8 mouse cellular contexts compared by ENCODE assay signal in the genomic region with DNA sequence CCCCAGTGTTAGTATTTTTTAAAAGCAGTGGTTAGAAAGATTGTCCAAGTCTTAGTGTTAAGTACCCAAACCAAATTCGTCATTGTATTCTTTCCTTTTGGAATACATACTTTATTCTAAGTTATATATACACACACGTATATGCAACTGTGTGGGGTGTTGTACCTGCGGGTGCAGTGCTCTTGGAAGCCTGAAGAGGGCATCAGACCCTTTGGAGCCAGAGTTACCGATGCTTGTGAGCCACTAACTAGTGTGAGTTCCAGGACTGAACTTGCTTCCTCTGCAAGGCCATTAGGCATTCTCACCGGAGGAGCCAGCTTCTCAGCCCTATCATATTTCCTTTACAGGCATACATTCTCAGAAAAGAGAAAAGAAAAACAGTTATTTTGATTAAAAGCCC. TPM values are rescaled to one million over a fixed set of nuclear protein-coding genes. Genes with fewer than 3 reads are reported as not detected.
DNase-seq lines count a peak whose midpoint lies in the region; ATAC-seq and TF ChIP-seq lines count a peak whose summit lies in the region.

No protein-coding gene starts in this region.

- no peak overlapping the region for H3K9ac ChIP-seq in midbrain, embryonic 14.5 days (replicated peaks; ENCODE audit: low read length)
- H3K9ac ChIP-seq in liver, postnatal 0 days (replicated peaks), result no peak overlapping the region

- WGBS in midbrain, embryonic 14.5 days, result 31% methylated on average over 5 of the region's 5 CpGs
- 42% methylated on average over 5 of the region's 5 CpGs for WGBS in midbrain, embryonic 10.5 days
- 25% methylated on average over 5 of the region's 5 CpGs for WGBS in liver, postnatal 0 days (ENCODE audit: insufficient replicate concordance)

- no peaks in the 10 kb centered on the region for H3K9me3 ChIP-seq in midbrain, embryonic 14.5 days (ENCODE audit: control insufficient read depth, low read length)
- H3K9me3 ChIP-seq in midbrain, embryonic 10.5 days (replicated peaks), result no peaks in the 10 kb centered on the region
- no peaks in the 10 kb centered on the region for H3K9me3 ChIP-seq in liver, postnatal 0 days (ENCODE audit: low read length)

- no peaks in the 10 kb centered on the region for H3K27me3 ChIP-seq in midbrain, embryonic 14.5 days (ENCODE audit: control insufficient read depth, insufficient read depth, low read length)
- no peaks in the 10 kb centered on the region for H3K27me3 ChIP-seq in midbrain, embryonic 10.5 days (ENCODE audit: low read depth, poor library complexity, severe bottlenecking)
- no peaks in the 10 kb centered on the region for H3K27me3 ChIP-seq in liver, postnatal 0 days (ENCODE audit: insufficient read depth, low read length)

- H3K4me3 ChIP-seq in midbrain, embryonic 14.5 days (replicated peaks; ENCODE audit: low read depth, low read length), result no peak overlapping the region
- no peak overlapping the region for H3K4me3 ChIP-seq in midbrain, embryonic 10.5 days
- no peak overlapping the region for H3K4me3 ChIP-seq in liver, postnatal 0 days (ENCODE audit: low read depth, low read length)

- no peaks in the 10 kb centered on the region for H3K4me1 ChIP-seq in midbrain, embryonic 14.5 days (ENCODE audit: control insufficient read depth, insufficient read depth, low read length)
- no peaks in the 10 kb centered on the region for H3K4me1 ChIP-seq in midbrain, embryonic 10.5 days
- H3K4me1 ChIP-seq in liver, postnatal 0 days (ENCODE audit: insufficient read depth), result 0 out of 2 replicates have a peak, but pooled peaks cover 2% of the 10 kb centered on the region

- TF ChIP-seq CTCF in liver, postnatal 0 days (IDR thresholded peaks at IDR 0.05; ENCODE audit: low read depth), result peak; percentile 89

- no peaks in the 10 kb centered on the region for H3K36me3 ChIP-seq in midbrain, embryonic 14.5 days (ENCODE audit: control insufficient read depth, insufficient read depth, low read length)
- no peaks in the 10 kb centered on the region for H3K36me3 ChIP-seq in midbrain, embryonic 10.5 days
- no peaks in the 10 kb centered on the region for H3K36me3 ChIP-seq in liver, postnatal 0 days (replicated peaks; ENCODE audit: insufficient read depth, low read length)

- no peak overlapping the region for H3K27ac ChIP-seq in midbrain, embryonic 14.5 days (replicated peaks; ENCODE audit: low read depth, low read length)
- no peak overlapping the region for H3K27ac ChIP-seq in midbrain, embryonic 10.5 days (replicated peaks)
- H3K27ac ChIP-seq in liver, postnatal 0 days (ENCODE audit: low read depth), result no peak overlapping the region

- peak; percentile 24 to 45 for DNase-seq in cerebellum, adult 18-20 months
- no peak for DNase-seq in cerebellum, adult 11-12 months
- peak; percentile 51 for DNase-seq in midbrain, embryonic 14.5 days
- no peak for DNase-seq in midbrain, embryonic 10.5 days (ENCODE audit: low spot score)
- DNase-seq in adrenal gland, postnatal 25 days, result peak; percentile 47
- DNase-seq in gastrocnemius, adult 18-20 months (ENCODE audit: low spot score), result peak; percentile 46
- DNase-seq in liver, postnatal 0 days, result peak; percentile 50
- peak; percentile 35 to 39 for DNase-seq in spleen, postnatal 36 days (ENCODE audit: low spot score in 2 of 2)

- no peak for TF ChIP-seq EP300 in liver, postnatal 0 days (IDR thresholded peaks at IDR 0.05; ENCODE audit: low read depth)

- H3K4me2 ChIP-seq in midbrain, embryonic 14.5 days (ENCODE audit: low read length), result no peak overlapping the region
- H3K4me2 ChIP-seq in liver, postnatal 0 days (ENCODE audit: low read depth, low read length), result no peak overlapping the region

- ATAC-seq in midbrain, embryonic 14.5 days (ENCODE audit: low FRiP score, low TSS enrichment), result no peak
- ATAC-seq in liver, postnatal 0 days, result 0 out of 2 replicates have a peak, but pooled peaks have one; percentile 43

RNA-seq across cellular contexts. Expression of gene Tm7sf3, which starts 20.1 kb away (rescaled TPM):
- 23.9 and 31.6 TPM in 2 replicates for polyA plus RNA-seq in midbrain, embryonic 14.5 days (2014; fragmentation: Nextera tagmentation; extraction: Ambion mirVana)
- polyA plus RNA-seq in midbrain, embryonic 10.5 days (2016; fragmentation: Nextera tagmentation; extraction: Ambion mirVana), result 26.0 and 27.1 TPM in 2 replicates
- 38.1 and 53.9 TPM in 2 replicates for total RNA-seq in adrenal gland, postnatal 25 days (2021)
- total RNA-seq in gastrocnemius, adult 18-20 months (2021), result 1 to 10 TPM; 6.2 to 6.9 TPM
- 19.7 and 21.2 TPM in 2 replicates for polyA plus RNA-seq in liver, postnatal 0 days (2015; fragmentation: Nextera tagmentation; extraction: Ambion mirVana)

RNA-seq across cellular contexts. Expression of gene Med21, which starts 20.3 kb away (rescaled TPM):
- 103 and 105 TPM in 2 replicates for polyA plus RNA-seq in midbrain, embryonic 14.5 days (2014; fragmentation: Nextera tagmentation; extraction: Ambion mirVana)
- polyA plus RNA-seq in midbrain, embryonic 10.5 days (2016; fragmentation: Nextera tagmentation; extraction: Ambion mirVana), result 132 and 135 TPM in 2 replicates
- 70.3 and 72.0 TPM in 2 replicates for total RNA-seq in adrenal gland, postnatal 25 days (2021)
- 10 to 100 TPM; 36.6 TPM for total RNA-seq in gastrocnemius, adult 18-20 months (2021)
- polyA plus RNA-seq in liver, postnatal 0 days (2015; fragmentation: Nextera tagmentation; extraction: Ambion mirVana), result 52.2 and 53.8 TPM in 2 replicates

Comparison
In these comparisons a context has a peak if more than half of its experiments do, and no peak if none do; other contexts are left out.
1. DNase-seq: peak in cerebellum, adult 18-20 months (2 of 2), midbrain, embryonic 14.5 days (single experiment), adrenal gland, postnatal 25 days (single experiment), gastrocnemius, adult 18-20 months (single experiment), liver, postnatal 0 days (single experiment) and spleen, postnatal 36 days (2 of 2); none in cerebellum, adult 11-12 months (single experiment) and midbrain, embryonic 10.5 days (single experiment).